Comparison of ENCODE assay signal across 20 mouse cellular contexts in the genomic region with DNA sequence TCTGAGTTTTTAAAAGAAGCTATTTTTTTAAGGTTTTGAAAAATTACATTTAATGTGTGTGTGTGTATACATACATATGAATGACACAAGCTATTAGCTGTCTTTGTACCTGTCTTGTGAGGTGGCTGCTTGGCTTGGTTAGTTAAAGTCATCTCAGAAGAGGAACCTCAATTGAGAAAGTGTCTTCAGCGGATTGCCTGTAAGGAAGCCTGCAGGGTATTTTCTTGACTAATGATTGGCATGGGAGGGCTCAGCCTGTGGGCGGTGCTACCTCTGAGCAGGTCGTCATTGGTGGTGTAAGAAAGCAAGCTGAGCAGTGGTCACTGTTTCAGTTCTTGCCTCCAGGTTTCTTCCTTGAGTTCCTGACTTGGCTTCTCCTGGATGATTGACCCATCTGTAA. TPM values are rescaled to one million over a fixed set of nuclear protein-coding genes. Genes with fewer than 3 reads are reported as not detected.
DNase-seq lines count a peak whose midpoint lies in the region; ATAC-seq and TF ChIP-seq lines count a peak whose summit lies in the region.
"Had no signal": no experiment of that assay in that cellular context is flagged by ENCODE, and none has a peak within 500 bp of the region (broad histone marks: within the 10 kb centered on the region; RNA-seq: fewer than 3 reads in every experiment).

No protein-coding gene starts in this region.

- TF ChIP-seq CTCF in CH12.LX (conservative IDR thresholded peaks at IDR 0.05 in 1 of 2, IDR thresholded peaks at IDR 0.05 in 1 of 2; ENCODE audit: low read depth in 2 of 2, low read length in 2 of 2): no peak
- TF ChIP-seq CTCF in left cerebral cortex, adult 2 months (IDR thresholded peaks at IDR 0.05): no peak

- dilution Hi-C loops in CH12.LX (cut with MboI; ENCODE audit: extremely low pct_ligation_motif_present, extremely low pct_unique_long_range_greater_than_20kb, low sequenced_read_pairs): no loop called here

- no peak for TF ChIP-seq RAD21 in CH12.LX (IDR thresholded peaks at IDR 0.05; ENCODE audit: low read depth, low read length)

- H3K9me3 ChIP-seq in kidney, embryonic 16.5 days (ENCODE audit: low read length): no peaks in the 10 kb centered on the region
- no peaks in the 10 kb centered on the region for H3K9me3 ChIP-seq in CH12.LX (replicated peaks; ENCODE audit: low read length)
- H3K9me3 ChIP-seq: embryonic facial prominence, embryonic 13.5 days; forebrain, embryonic 12.5 days; heart, embryonic 13.5 days; hindbrain, embryonic 13.5 days; intestine, embryonic 15.5 days had no signal

- no peak overlapping the region for H3K4me2 ChIP-seq in kidney, embryonic 16.5 days (replicated peaks; ENCODE audit: low read depth, low read length)
- peak overlapping the region; percentile 49; the same call in 1 of the 2 replicates for H3K4me2 ChIP-seq in CH12.LX (ENCODE audit: insufficient read depth, low read depth, poor library complexity, severe bottlenecking)
- H3K4me2 ChIP-seq: embryonic facial prominence, embryonic 13.5 days; forebrain, embryonic 12.5 days; heart, embryonic 13.5 days; hindbrain, embryonic 13.5 days; intestine, embryonic 15.5 days had no signal

- H3K4me3 ChIP-seq in kidney, embryonic 16.5 days (ENCODE audit: low read length): no peak overlapping the region
- H3K4me3 ChIP-seq in CH12.LX (replicated peaks in 1 of 3; ENCODE audit: low read depth in 2 of 3, low read length in 2 of 3, poor library complexity in 1 of 3): no peak overlapping the region
- H3K4me3 ChIP-seq in left cerebral cortex, adult 2 months: no peak overlapping the region
- H3K4me3 ChIP-seq: embryonic facial prominence, embryonic 13.5 days; forebrain, embryonic 12.5 days; heart, embryonic 13.5 days; hindbrain, embryonic 13.5 days; intestine, embryonic 15.5 days had no signal

- H3K79me2 ChIP-seq in CH12.LX (replicated peaks; ENCODE audit: control insufficient read depth, extremely low read depth, insufficient read depth, poor library complexity, severe bottlenecking): no peaks in the 10 kb centered on the region

- intact Hi-C loops in left cerebral cortex, adult 2 months (cut with DNase I): no loop called here

- peak; percentile 28 to 44 for DNase-seq in kidney, postnatal 25 days
- peak; percentile 86 for DNase-seq in CH12.LX (ENCODE audit: extremely low read depth)
- no peak for DNase-seq in adrenal gland, adult 2 months
- no peak for DNase-seq in left cerebral cortex, adult 2 months (ENCODE audit: extremely low spot score in 1 of 2, low spot score in 2 of 2)
- DNase-seq: adrenal gland, postnatal 10 days; cerebellum, adult 11-12 months; cerebellum, adult 9-10 months; cerebellum, postnatal 25 days; forebrain, postnatal 0 days; gastrocnemius, postnatal 14 days; heart, postnatal 4 days had no signal

- H3K27ac ChIP-seq in kidney, embryonic 16.5 days (ENCODE audit: low read length): no peak overlapping the region
- H3K27ac ChIP-seq in CH12.LX (ENCODE audit: insufficient read depth, low read depth): no peak overlapping the region
- H3K27ac ChIP-seq in left cerebral cortex, adult 2 months: no peak overlapping the region
- H3K27ac ChIP-seq: embryonic facial prominence, embryonic 13.5 days; forebrain, embryonic 12.5 days; heart, embryonic 13.5 days; hindbrain, embryonic 13.5 days; hindbrain, postnatal 0 days; intestine, embryonic 15.5 days had no signal

- no peak overlapping the region for H3K9ac ChIP-seq in kidney, embryonic 16.5 days (replicated peaks; ENCODE audit: low read length)
- no peak overlapping the region for H3K9ac ChIP-seq in CH12.LX (ENCODE audit: insufficient read depth, low read depth)
- H3K9ac ChIP-seq: embryonic facial prominence, embryonic 13.5 days; forebrain, embryonic 12.5 days; forebrain, postnatal 0 days; heart, embryonic 13.5 days; hindbrain, embryonic 13.5 days; intestine, embryonic 15.5 days had no signal

- H3K4me1 ChIP-seq in kidney, embryonic 16.5 days (ENCODE audit: insufficient read depth, low read length): peaks cover 16% of the 10 kb centered on the region
- H3K4me1 ChIP-seq in CH12.LX (ENCODE audit: control insufficient read depth in 1 of 2, insufficient read depth in 2 of 2): peaks cover 16 to 53% of the 10 kb centered on the region in 2 experiments

- TF ChIP-seq POLR2A in CH12.LX (IDR thresholded peaks at IDR 0.05; ENCODE audit: low read depth, low read length): peak; percentile 30; the same call in 1 of the 2 replicates

- no peaks in the 10 kb centered on the region for H3K27me3 ChIP-seq in kidney, embryonic 16.5 days (ENCODE audit: insufficient read depth, low read length)
- H3K27me3 ChIP-seq in CH12.LX (replicated peaks): no peaks in the 10 kb centered on the region
- H3K27me3 ChIP-seq: embryonic facial prominence, embryonic 13.5 days; forebrain, embryonic 12.5 days; heart, embryonic 13.5 days; hindbrain, embryonic 13.5 days; intestine, embryonic 15.5 days had no signal

- peak; percentile 55 for TF ChIP-seq EP300 in CH12.LX (IDR thresholded peaks at IDR 0.05; ENCODE audit: low read length)

- ATAC-seq in kidney, embryonic 16.5 days (ENCODE audit: low FRiP score, low TSS enrichment): no peak
- ATAC-seq in granulocyte monocyte progenitor cell, adult 5-6 weeks (replicated peaks; ENCODE audit: poor library complexity, severe bottlenecking): peak; percentile 89
- ATAC-seq in megakaryocyte progenitor cell, adult 5-6 weeks (replicated peaks; ENCODE audit: poor library complexity): peak; percentile 87
- ATAC-seq: forebrain, postnatal 0 days; hindbrain, postnatal 0 days; intestine, embryonic 15.5 days had no signal

- no peaks in the 10 kb centered on the region for H3K36me3 ChIP-seq in kidney, embryonic 16.5 days (ENCODE audit: insufficient read depth, low read length)
- H3K36me3 ChIP-seq in CH12.LX (replicated peaks in 1 of 2; ENCODE audit: control insufficient read depth in 1 of 2, insufficient read depth in 1 of 2, low read length in 1 of 2): no peaks in the 10 kb centered on the region
- H3K36me3 ChIP-seq: embryonic facial prominence, embryonic 13.5 days; forebrain, embryonic 12.5 days; heart, embryonic 13.5 days; hindbrain, embryonic 13.5 days; intestine, embryonic 15.5 days had no signal

- in situ Hi-C loops in CH12.LX (cut with MboI; ENCODE audit: low pct_ligation_motif_present, low pct_unique_long_range_greater_than_20kb, low sequenced_read_pairs): loop anchor here (10.0 kb wide), 1 partner anchor 63 kb away; no protein-coding TSS in a partner anchor

- WGBS in kidney, embryonic 16.5 days: 65% methylated on average over 3 of the region's 3 CpGs

TF ChIP-seq in CH12.LX, 34 proteins besides CTCF, POLR2A, EP300 and RAD21:
- no peak for TF ChIP-seq MYC (IDR thresholded peaks at IDR 0.05; ENCODE audit: low read depth, low read length)
- TF ChIP-seq IRF4 (IDR thresholded peaks at IDR 0.05; ENCODE audit: low read depth, low read length): peak; percentile 88
- TF ChIP-seq UBTF (IDR thresholded peaks at IDR 0.05; ENCODE audit: low read depth, low read length): no peak
- no peak for TF ChIP-seq MXI1 (IDR thresholded peaks at IDR 0.05; ENCODE audit: low read depth, low read length)
- TF ChIP-seq JUND (conservative IDR thresholded peaks at IDR 0.05; ENCODE audit: low read depth, low read length): peak; percentile 67
- TF ChIP-seq ETS1 (conservative IDR thresholded peaks at IDR 0.05; ENCODE audit: low read depth, low read length): peak; percentile 15; the same call in 1 of the 2 replicates
- TF ChIP-seq GABPA (IDR thresholded peaks at IDR 0.05; ENCODE audit: insufficient replicate concordance, low read depth, low read length): no peak
- peak; percentile 48; the same call in 1 of the 2 replicates for TF ChIP-seq BHLHE40 (IDR thresholded peaks at IDR 0.05; ENCODE audit: low read depth, low read length)
- no peak for TF ChIP-seq ZNF384 (IDR thresholded peaks at IDR 0.05; ENCODE audit: low read depth, low read length)
- no peak for TF ChIP-seq POLR2AphosphoS2 (IDR thresholded peaks at IDR 0.05; ENCODE audit: low read depth, low read length)
- TF ChIP-seq JUN (IDR thresholded peaks at IDR 0.05; ENCODE audit: insufficient read depth, low read depth, low read length): peak; percentile 37; the same call in 1 of the 2 replicates
- no peak for TF ChIP-seq KAT2A (IDR thresholded peaks at IDR 0.05; ENCODE audit: insufficient replicate concordance, low read length)
- peak; percentile 40; the same call in 1 of the 2 replicates for TF ChIP-seq MEF2A (IDR thresholded peaks at IDR 0.05; ENCODE audit: borderline replicate concordance, low read depth, low read length)

RNA-seq across cellular contexts. Expression of gene Ptpn13, which starts 12.7 kb away (rescaled TPM):
- polyA plus RNA-seq in kidney, embryonic 16.5 days (2015; fragmentation: Nextera tagmentation; extraction: Ambion mirVana): 31.1 and 32.8 TPM in 2 replicates
- total RNA-seq in CH12.LX (2012; rRNA removed) (0.04 TPM in 2 replicates), CH12.LX (2014; rRNA removed) (not detected in 2 replicates)
- polyA plus RNA-seq in CH12.LX (2012; ENCODE audit: insufficient read length, low read depth): not detected in 2 replicates
- total RNA-seq in granulocyte monocyte progenitor cell, adult 5-6 weeks (2014; fragmentation: Nextera tagmentation): not detected in 2 replicates
- total RNA-seq in granulocyte monocyte progenitor cell, adult 5-6 weeks (2017): not detected in 2 replicates
- 0.30 and 0.37 TPM in 2 replicates for total RNA-seq in megakaryocyte progenitor cell, adult 5-6 weeks (2015)
- total RNA-seq in megakaryocyte progenitor cell, adult 5-6 weeks (2017): 0.58 and 1.5 TPM in 2 replicates
- total RNA-seq in adrenal gland, adult 2 months (2021): 10 to 100 TPM; 21.4 to 32.8 TPM
- polyA plus RNA-seq in adrenal gland, adult 2 months (2012; rRNA removed): 3.6 and 4.7 TPM in 2 replicates
- 10 to 100 TPM in 1 of 2 experiments, 1 to 10 TPM in 1; 9.6 to 10.5 TPM for total RNA-seq in left cerebral cortex, adult 2 months (2021)

Comparison
In these comparisons a context has a peak if more than half of its experiments do, and no peak if none do; other contexts are left out.
1. DNase-seq: peak in kidney, postnatal 25 days (2 of 2) and CH12.LX (single experiment); none in adrenal gland, adult 2 months (single experiment) and left cerebral cortex, adult 2 months (0 of 2).
2. RNA of gene Ptpn13, which starts 12.7 kb away (total RNA-seq): 21.4 to 32.8 TPM in adrenal gland, adult 2 months and 9.6 to 10.5 TPM in left cerebral cortex, adult 2 months; 0.30 to 1.5 TPM in megakaryocyte progenitor cell, adult 5-6 weeks, 0.04 TPM in CH12.LX and not detected in granulocyte monocyte progenitor cell, adult 5-6 weeks; every median in the first group is over 4 times any median in the second.